Mouse (Mus musculus): ENCODE results near the gene Chic2. TPM values are rescaled to one million over a fixed set of nuclear protein-coding genes. Genes with fewer than 3 reads are reported as not detected.

Gene Chic2
- polyA plus RNA-seq, 1 experiment, result 31.6 TPM

DNA sequence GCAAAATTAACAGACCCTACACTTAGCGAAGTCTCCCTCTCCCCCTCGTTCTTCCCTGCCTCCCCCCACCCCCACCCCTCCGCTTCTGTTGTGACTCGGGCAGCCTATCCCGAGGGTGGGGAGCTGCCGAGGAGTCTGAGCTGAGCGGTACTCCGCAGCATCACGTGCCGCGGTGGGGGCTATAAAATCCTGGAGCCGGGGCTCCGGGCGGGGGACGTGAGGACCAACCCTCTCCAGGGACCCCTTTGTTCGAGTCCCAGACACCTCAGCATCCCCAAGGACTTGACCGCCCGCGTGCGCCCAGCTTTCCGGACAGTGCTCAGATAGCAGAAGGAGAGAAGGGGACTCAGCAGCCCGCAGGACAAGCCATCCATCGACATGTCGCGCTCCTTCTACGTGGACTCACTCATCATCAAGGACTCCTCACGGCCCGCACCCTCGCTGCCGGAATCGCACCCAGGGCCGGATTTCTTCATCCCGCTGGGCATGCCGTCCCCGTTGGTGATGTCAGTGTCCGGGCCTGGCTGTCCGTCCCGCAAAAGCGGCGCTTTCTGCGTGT is 30.9 kb upstream of the Chic2 start, which contains the start of gene Gsx2:
Gsx2 (plus strand) TSS at position 219 of the 559 bp plus-strand sequence.
- peak; percentile 77 for DNase-seq (ENCODE audit: low read depth)
- no peak for TF ChIP-seq CTCF (IDR thresholded peaks at IDR 0.05; ENCODE audit: borderline replicate concordance, extremely low read depth, insufficient read depth, insufficient read length)
- no peak for TF ChIP-seq POLR2A (IDR thresholded peaks at IDR 0.05; ENCODE audit: borderline replicate concordance, extremely low read depth, insufficient read depth, insufficient read length, poor library complexity, severe bottlenecking)

DNA sequence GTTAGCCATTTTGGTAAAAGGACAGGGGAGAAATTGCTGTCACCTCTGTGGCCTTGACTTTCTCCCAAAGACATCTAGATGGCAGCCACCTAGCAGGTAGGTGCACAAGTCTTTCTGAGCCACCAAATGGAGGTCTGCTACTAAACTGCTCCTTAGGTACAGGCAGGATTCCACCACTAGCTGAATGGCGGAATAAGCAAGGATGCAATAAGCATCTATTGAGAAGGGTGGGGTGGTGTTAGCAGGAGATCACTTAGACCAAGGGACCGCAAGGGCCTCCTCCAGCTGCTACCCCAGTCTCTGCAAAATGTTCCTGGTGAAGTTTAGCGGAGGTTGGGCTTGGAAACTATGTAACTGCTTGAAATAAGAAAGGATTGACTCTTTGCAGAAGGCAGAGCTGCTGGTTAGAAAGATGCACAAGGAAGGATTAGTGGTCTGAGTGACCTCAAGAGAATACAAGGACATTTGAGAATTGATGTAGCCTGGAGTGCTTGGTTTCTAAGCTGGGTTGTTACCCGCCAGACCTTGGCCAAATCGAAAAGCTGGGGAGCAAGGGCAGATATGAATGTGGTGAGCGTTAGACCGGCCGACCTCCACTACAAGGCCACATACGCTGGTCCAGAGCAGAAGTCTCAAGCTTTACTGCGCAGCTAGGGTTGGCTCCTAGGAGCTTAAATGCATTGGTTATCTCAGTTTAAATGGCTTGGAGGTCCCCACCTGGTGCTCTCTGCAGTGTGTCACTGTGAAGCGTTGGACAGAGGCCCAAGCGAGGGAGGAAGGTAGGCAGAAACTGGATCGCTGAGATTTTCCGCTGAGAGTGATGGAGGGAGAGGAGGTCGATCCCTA is 30.2 kb upstream of the Chic2 start:
- DNase-seq (ENCODE audit: low read depth), result no peak
- no peak for TF ChIP-seq POLR2A (IDR thresholded peaks at IDR 0.05; ENCODE audit: borderline replicate concordance, extremely low read depth, insufficient read depth, insufficient read length, poor library complexity, severe bottlenecking)
- no peak for TF ChIP-seq CTCF (IDR thresholded peaks at IDR 0.05; ENCODE audit: borderline replicate concordance, extremely low read depth, insufficient read depth, insufficient read length)

DNA sequence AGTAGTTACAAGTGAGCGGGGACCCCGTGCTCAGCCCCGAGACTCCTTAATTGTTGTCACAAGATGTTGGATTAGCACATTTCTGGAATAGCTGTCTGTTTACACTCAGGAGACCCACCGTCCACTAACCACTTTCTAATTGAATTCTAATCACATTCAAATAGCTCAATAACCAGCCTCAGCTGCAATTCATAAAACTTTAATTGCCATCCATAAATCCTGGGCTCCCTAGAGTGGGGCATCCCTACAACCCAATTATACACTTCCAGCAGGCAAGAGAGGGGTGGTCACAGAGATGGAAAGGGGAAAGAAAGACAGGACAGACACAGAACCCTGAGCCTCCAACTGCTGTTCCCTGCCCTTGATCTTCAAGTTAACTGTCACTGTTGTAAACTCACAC is 29.6 kb upstream of the Chic2 start:
- no peak for DNase-seq (ENCODE audit: low read depth)
- no peak for TF ChIP-seq POLR2A (IDR thresholded peaks at IDR 0.05; ENCODE audit: borderline replicate concordance, extremely low read depth, insufficient read depth, insufficient read length, poor library complexity, severe bottlenecking)
- TF ChIP-seq CTCF (IDR thresholded peaks at IDR 0.05; ENCODE audit: borderline replicate concordance, extremely low read depth, insufficient read depth, insufficient read length), result no peak

DNA sequence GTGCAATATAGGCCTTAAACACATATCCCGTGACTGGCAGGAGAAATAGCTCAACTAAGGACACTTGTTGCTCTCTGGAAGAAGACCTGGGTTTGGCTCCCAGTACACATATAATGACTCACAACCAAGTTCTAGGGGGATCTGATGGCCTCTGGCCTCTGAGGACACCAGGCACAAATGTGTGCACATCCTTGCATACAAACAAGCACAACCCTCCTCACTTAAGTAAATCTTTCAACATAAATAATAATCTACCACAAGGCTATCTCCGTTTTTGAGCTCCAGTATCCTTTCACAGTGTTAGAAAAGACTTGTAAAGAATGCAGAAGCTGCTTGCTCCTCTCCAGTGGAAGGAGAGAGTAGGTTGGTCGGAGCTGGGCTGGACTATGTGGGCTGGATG is 29.1 kb upstream of the Chic2 start:
- DNase-seq (ENCODE audit: low read depth), result no peak
- TF ChIP-seq POLR2A (IDR thresholded peaks at IDR 0.05; ENCODE audit: borderline replicate concordance, extremely low read depth, insufficient read depth, insufficient read length, poor library complexity, severe bottlenecking), result no peak
- no peak for TF ChIP-seq CTCF (IDR thresholded peaks at IDR 0.05; ENCODE audit: borderline replicate concordance, extremely low read depth, insufficient read depth, insufficient read length)

DNA sequence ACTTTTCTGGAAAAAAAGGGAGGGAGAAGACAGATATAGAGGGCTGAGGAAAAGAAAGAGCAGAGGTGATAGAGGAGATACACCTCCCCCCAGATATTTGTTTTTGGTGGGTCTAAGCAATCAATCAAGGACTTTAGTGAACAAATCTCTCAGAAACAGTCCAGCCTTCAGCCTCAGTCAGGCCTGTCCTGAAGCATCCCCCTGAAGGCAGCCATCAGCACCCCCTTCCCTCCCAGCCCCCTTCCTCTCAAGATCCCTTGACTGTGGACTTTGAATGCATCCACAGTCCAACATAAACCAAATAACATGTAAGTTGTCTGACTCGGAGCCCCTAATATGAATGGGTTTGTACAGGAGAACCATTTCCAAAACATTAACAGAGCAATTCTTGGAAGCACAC is 28.6 kb upstream of the Chic2 start:
- no peak for DNase-seq (ENCODE audit: low read depth)
- TF ChIP-seq POLR2A (IDR thresholded peaks at IDR 0.05; ENCODE audit: borderline replicate concordance, extremely low read depth, insufficient read depth, insufficient read length, poor library complexity, severe bottlenecking) (no peak), CTCF (IDR thresholded peaks at IDR 0.05; ENCODE audit: borderline replicate concordance, extremely low read depth, insufficient read depth, insufficient read length) (no peak)

DNA sequence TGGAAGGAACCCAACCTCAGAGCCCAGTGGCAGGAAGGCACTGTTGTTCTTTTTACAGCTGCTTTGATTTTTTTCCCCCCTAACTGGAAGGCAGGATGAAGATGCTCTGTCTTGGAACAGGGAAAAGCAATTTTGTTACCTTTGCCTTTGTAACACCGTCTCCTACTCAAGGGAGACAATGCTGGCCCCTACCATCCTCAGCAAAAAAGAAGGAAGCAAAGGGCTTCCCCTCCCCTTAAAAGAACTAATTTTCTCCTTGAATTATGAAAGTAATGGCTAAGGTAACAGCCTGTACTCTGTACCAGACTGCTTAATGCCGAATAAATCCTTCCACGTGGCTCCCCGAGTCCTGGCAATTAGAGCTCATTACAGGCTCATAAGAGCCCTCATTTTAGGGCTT is 28.0 kb upstream of the Chic2 start:
- DNase-seq (ENCODE audit: low read depth), result peak; percentile 35

DNA sequence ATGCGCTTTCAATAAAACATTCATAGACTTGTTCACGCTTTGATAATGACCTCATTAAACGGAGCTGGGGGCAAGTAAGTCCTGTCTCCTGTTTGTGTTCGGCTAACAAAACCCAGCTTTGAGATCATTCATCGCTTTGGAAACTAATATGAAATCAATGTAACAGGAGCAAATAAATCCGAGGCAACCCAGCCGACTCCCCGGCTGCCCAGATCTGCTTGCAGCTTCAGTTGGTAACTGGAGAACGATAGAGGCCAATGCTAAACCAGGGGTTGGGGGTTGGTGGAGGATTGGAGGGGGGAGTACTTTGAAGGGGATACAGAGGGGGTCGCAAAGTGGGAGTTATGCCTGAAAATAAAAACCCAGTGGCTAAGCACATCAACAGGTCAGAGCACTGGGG is 27.4 kb upstream of the Chic2 start:
- peak; percentile 56 for DNase-seq (ENCODE audit: low read depth)
- TF ChIP-seq CTCF (IDR thresholded peaks at IDR 0.05; ENCODE audit: borderline replicate concordance, extremely low read depth, insufficient read depth, insufficient read length) (no peak), POLR2A (IDR thresholded peaks at IDR 0.05; ENCODE audit: borderline replicate concordance, extremely low read depth, insufficient read depth, insufficient read length, poor library complexity, severe bottlenecking) (no peak)

More for the DNA sequence above, 28.0 kb upstream of the Chic2 start:
- TF ChIP-seq POLR2A (IDR thresholded peaks at IDR 0.05; ENCODE audit: borderline replicate concordance, extremely low read depth, insufficient read depth, insufficient read length, poor library complexity, severe bottlenecking) (no peak), CTCF (IDR thresholded peaks at IDR 0.05; ENCODE audit: borderline replicate concordance, extremely low read depth, insufficient read depth, insufficient read length) (no peak)

DNA sequence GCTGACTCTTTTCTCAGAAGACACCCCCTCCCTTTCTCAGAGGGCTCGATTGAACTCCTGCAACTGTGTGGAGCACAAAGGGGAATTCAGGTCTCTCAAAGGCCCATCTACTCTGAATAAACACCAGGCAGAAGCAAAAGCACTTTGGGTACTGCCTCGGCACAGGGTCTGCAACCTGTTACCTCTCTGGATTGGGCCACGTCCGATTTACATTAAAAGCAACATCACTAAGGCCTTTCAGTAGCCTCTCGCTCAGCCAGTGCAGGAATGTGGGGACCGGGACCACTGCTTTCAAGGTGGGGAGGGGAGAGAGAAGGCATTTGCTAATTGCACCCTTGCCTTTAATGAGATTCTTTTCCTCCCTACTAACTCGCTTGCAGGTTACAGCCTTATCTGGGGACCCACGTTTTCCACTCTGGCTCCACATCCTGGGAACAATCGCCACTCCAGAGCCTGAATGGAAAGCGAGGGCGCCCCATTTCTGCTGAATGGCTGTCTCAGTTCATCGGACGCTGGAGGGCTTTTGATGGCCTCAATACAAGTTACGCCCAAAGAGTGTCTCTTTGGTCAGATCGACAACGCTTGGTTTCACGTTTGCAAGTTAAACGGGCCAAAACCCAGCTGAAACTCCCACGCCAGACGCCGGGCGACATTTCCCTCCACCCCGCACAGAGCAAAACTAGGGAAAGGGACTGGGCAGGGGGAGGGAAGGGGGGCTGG is 26.2 kb upstream of the Chic2 start:
- TF ChIP-seq POLR2A (IDR thresholded peaks at IDR 0.05; ENCODE audit: borderline replicate concordance, extremely low read depth, insufficient read depth, insufficient read length, poor library complexity, severe bottlenecking) (no peak), CTCF (IDR thresholded peaks at IDR 0.05; ENCODE audit: borderline replicate concordance, extremely low read depth, insufficient read depth, insufficient read length) (no peak)
- peak; percentile 77 for DNase-seq (ENCODE audit: low read depth)

DNA sequence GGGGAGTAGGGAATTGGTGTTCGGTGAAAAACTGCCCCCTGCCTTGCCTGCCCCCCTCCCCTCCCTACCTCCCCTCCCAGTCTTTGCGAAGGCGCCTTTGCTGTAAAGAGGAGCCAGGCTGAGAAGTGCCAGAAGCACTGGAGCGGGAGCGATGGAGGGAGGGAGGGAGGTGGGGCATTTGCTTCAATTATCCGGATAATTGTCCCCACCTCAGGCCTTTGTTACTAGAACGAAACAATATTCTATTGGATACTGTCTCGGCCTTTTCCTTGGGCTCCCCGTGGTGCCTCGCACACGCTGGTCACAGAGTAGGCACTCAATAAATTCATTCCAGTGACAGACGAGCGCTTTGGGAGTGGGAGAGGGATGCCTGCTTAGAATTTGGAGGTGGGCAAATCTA is 25.6 kb upstream of the Chic2 start:
- DNase-seq (ENCODE audit: low read depth), result peak; percentile 72
- TF ChIP-seq CTCF (IDR thresholded peaks at IDR 0.05; ENCODE audit: borderline replicate concordance, extremely low read depth, insufficient read depth, insufficient read length) (no peak), POLR2A (IDR thresholded peaks at IDR 0.05; ENCODE audit: borderline replicate concordance, extremely low read depth, insufficient read depth, insufficient read length, poor library complexity, severe bottlenecking) (no peak)

DNA sequence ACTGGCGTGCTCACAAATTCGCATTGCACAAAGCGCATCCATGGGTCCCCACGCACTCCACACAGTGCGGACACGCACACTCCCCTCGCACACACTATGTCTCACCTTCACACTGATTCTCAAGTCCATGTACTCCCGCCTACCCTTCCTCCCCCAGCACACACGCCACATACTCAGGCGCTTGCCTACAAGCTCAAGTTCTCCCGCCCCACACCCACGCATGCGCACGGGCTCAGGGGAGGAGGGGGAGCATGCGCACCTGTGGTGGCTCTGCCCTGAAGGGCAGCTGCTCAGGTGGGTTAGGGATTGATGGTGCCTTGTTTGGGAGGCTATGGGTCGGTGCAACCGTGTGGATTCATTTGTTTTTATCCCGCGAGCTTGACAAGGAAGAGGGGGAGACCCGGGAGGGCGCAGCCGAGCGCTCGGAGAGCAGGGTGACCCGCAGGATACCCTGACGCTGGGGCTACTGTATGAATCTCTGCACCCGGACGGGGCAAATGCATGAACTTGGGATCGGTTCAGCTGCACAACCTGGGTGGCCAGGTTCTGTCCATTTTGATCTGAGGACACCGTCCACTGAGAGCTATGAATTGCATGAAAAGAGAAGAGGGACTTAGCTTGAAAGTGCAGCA is 22.7 kb upstream of the Chic2 start:
- TF ChIP-seq CTCF (IDR thresholded peaks at IDR 0.05; ENCODE audit: borderline replicate concordance, extremely low read depth, insufficient read depth, insufficient read length) (no peak), POLR2A (IDR thresholded peaks at IDR 0.05; ENCODE audit: borderline replicate concordance, extremely low read depth, insufficient read depth, insufficient read length, poor library complexity, severe bottlenecking) (no peak)
- peak; percentile 87 for DNase-seq (ENCODE audit: low read depth)

DNA sequence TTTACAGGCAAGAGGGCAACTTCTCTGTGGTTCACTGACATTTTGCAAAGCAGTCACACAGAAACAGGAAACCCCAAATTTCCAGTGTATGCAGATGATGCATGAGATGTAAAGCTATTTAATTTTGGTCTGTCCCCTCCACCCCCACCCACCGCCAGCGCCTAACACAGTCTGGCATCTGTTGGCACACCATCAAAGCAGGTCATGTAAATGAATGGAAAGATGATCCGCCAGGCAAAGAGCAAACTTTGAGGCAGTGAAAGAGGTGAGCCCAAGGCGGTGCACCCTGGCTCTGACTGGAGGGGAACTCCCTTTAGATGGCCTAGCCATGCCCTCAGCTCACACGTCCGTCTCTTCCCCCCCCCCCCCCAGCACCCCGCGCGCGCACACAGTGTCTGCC is 22.1 kb upstream of the Chic2 start:
- DNase-seq (ENCODE audit: low read depth), result no peak

More for the DNA sequence above, 22.1 kb upstream of the Chic2 start:
- no peak for TF ChIP-seq POLR2A (IDR thresholded peaks at IDR 0.05; ENCODE audit: borderline replicate concordance, extremely low read depth, insufficient read depth, insufficient read length, poor library complexity, severe bottlenecking)
- no peak for TF ChIP-seq CTCF (IDR thresholded peaks at IDR 0.05; ENCODE audit: borderline replicate concordance, extremely low read depth, insufficient read depth, insufficient read length)
